Comparison of ENCODE assay signal across 10 mouse cellular contexts in genomic region chr11:17460920-17461279, GRCm38 (mm10).
DNase-seq lines count a peak whose midpoint lies in the region; ATAC-seq and TF ChIP-seq lines count a peak whose summit lies in the region.
"Had no signal": no experiment of that assay in that cellular context is flagged by ENCODE, and none has a peak within 500 bp of the region (broad histone marks: within the 10 kb centered on the region; RNA-seq: fewer than 3 reads in every experiment).

No protein-coding gene starts in this region.

- ATAC-seq in kidney, embryonic 16.5 days (ENCODE audit: low FRiP score, low TSS enrichment) = peak; percentile 60; the same call in 1 of the 2 replicates
- peak; percentile 41; the same call in 1 of the 2 replicates for ATAC-seq in heart, embryonic 16.5 days (replicated peaks; ENCODE audit: extremely low read depth, insufficient read depth, low FRiP score)
- no peak for ATAC-seq in limb, embryonic 15.5 days (ENCODE audit: insufficient number of reproducible peaks, low FRiP score, low TSS enrichment, low read depth)
- no peak for ATAC-seq in midbrain, postnatal 0 days (ENCODE audit: low FRiP score)

- H3K9me3 ChIP-seq in kidney, embryonic 16.5 days (ENCODE audit: low read length) = no peaks in the 10 kb centered on the region
- no peaks in the 10 kb centered on the region for H3K9me3 ChIP-seq in heart, embryonic 16.5 days (replicated peaks; ENCODE audit: control insufficient read depth, low read length)
- no peaks in the 10 kb centered on the region for H3K9me3 ChIP-seq in limb, embryonic 15.5 days
- no peaks in the 10 kb centered on the region for H3K9me3 ChIP-seq in midbrain, postnatal 0 days (ENCODE audit: low read length)
- H3K9me3 ChIP-seq: G1E had no signal

- no peak for TF ChIP-seq CTCF in midbrain, postnatal 0 days (IDR thresholded peaks at IDR 0.05)
- TF ChIP-seq CTCF in left cerebral cortex, adult 2 months (IDR thresholded peaks at IDR 0.05) = no peak

- H3K36me3 ChIP-seq in kidney, embryonic 16.5 days (ENCODE audit: insufficient read depth, low read length) = no peaks in the 10 kb centered on the region
- H3K36me3 ChIP-seq in heart, embryonic 16.5 days (ENCODE audit: control insufficient read depth, insufficient read depth) = no peaks in the 10 kb centered on the region
- H3K36me3 ChIP-seq in limb, embryonic 15.5 days = no peaks in the 10 kb centered on the region
- H3K36me3 ChIP-seq in midbrain, postnatal 0 days (ENCODE audit: insufficient read depth, low read length) = no peaks in the 10 kb centered on the region
- H3K36me3 ChIP-seq: G1E had no signal

- DNase-seq in kidney, adult 8-10 months = no peak
- DNase-seq in midbrain, postnatal 0 days (ENCODE audit: low spot score) = peak; percentile 72
- DNase-seq in frontal cortex, postnatal 36 days (ENCODE audit: low spot score in 2 of 2) = no peak
- DNase-seq in left cerebral cortex, adult 2 months (ENCODE audit: extremely low spot score in 1 of 2, low spot score in 2 of 2) = no peak
- DNase-seq in right cerebral cortex, postnatal 25 days = no peak

- peak overlapping the region; percentile 84 for H3K27ac ChIP-seq in kidney, embryonic 16.5 days (ENCODE audit: low read length)
- H3K27ac ChIP-seq in heart, embryonic 16.5 days (ENCODE audit: low read length) = peak overlapping the region; percentile 50
- no peak overlapping the region for H3K27ac ChIP-seq in limb, embryonic 15.5 days
- no peak overlapping the region for H3K27ac ChIP-seq in midbrain, postnatal 0 days (ENCODE audit: low read depth, low read length)
- H3K27ac ChIP-seq in left cerebral cortex, adult 2 months = no peak overlapping the region

- H3K4me3 ChIP-seq in kidney, embryonic 16.5 days (ENCODE audit: low read length) = peak overlapping the region; percentile 32
- peak overlapping the region; percentile 43 for H3K4me3 ChIP-seq in heart, embryonic 16.5 days (ENCODE audit: low read length)
- H3K4me3 ChIP-seq in limb, embryonic 15.5 days = peak overlapping the region; percentile 13
- peak overlapping the region; percentile 17 for H3K4me3 ChIP-seq in midbrain, postnatal 0 days (ENCODE audit: low read depth, low read length)
- H3K4me3 ChIP-seq in left cerebral cortex, adult 2 months = no peak overlapping the region
- H3K4me3 ChIP-seq: erythroblast, embryonic 14.5 days had no signal

- H3K4me1 ChIP-seq in kidney, embryonic 16.5 days (ENCODE audit: insufficient read depth, low read length) = peaks cover 10% of the 10 kb centered on the region
- H3K4me1 ChIP-seq in heart, embryonic 16.5 days (ENCODE audit: control insufficient read depth, insufficient read depth, low read length) = 0 out of 2 replicates have a peak, but pooled peaks cover 2% of the 10 kb centered on the region
- H3K4me1 ChIP-seq in limb, embryonic 15.5 days = peaks cover 3% of the 10 kb centered on the region; the same call in 1 of the 2 replicates
- no peaks in the 10 kb centered on the region for H3K4me1 ChIP-seq in midbrain, postnatal 0 days (ENCODE audit: insufficient read depth, low read length)

- no peaks in the 10 kb centered on the region for H3K27me3 ChIP-seq in kidney, embryonic 16.5 days (ENCODE audit: insufficient read depth, low read length)
- H3K27me3 ChIP-seq in heart, embryonic 16.5 days (ENCODE audit: control insufficient read depth, insufficient read depth, low read length) = no peaks in the 10 kb centered on the region
- H3K27me3 ChIP-seq in limb, embryonic 15.5 days = peaks cover 10% of the 10 kb centered on the region
- no peaks in the 10 kb centered on the region for H3K27me3 ChIP-seq in midbrain, postnatal 0 days (ENCODE audit: insufficient read depth, low read length)

- intact Hi-C loops in left cerebral cortex, adult 2 months (cut with DNase I) = loop anchor here (5.0 kb wide), 3 partner anchors 179 to 1561 kb away; no protein-coding TSS in a partner anchor

- peak overlapping the region; percentile 53 for H3K4me2 ChIP-seq in kidney, embryonic 16.5 days (replicated peaks; ENCODE audit: low read depth, low read length)
- H3K4me2 ChIP-seq in heart, embryonic 16.5 days (ENCODE audit: low read depth, low read length) = peak overlapping the region; percentile 67
- peak overlapping the region; percentile 34 for H3K4me2 ChIP-seq in limb, embryonic 15.5 days
- peak overlapping the region; percentile 44 for H3K4me2 ChIP-seq in midbrain, postnatal 0 days (ENCODE audit: low read depth, low read length, poor library complexity, severe bottlenecking)

- 5% methylated on average over 13 of the region's 13 CpGs for WGBS in kidney, embryonic 16.5 days
- WGBS in heart, embryonic 16.5 days = 8% methylated on average over 13 of the region's 13 CpGs
- WGBS in limb, embryonic 15.5 days = 13% methylated on average over 13 of the region's 13 CpGs
- 4% methylated on average over 13 of the region's 13 CpGs for WGBS in midbrain, postnatal 0 days

- peak overlapping the region; percentile 22; the same call in 1 of the 2 replicates for H3K9ac ChIP-seq in kidney, embryonic 16.5 days (replicated peaks; ENCODE audit: low read length)
- peak overlapping the region; percentile 52 for H3K9ac ChIP-seq in heart, embryonic 16.5 days (ENCODE audit: low read length)
- no peak overlapping the region for H3K9ac ChIP-seq in limb, embryonic 15.5 days
- H3K9ac ChIP-seq in midbrain, postnatal 0 days (replicated peaks; ENCODE audit: low read length, poor library complexity, severe bottlenecking) = 0 out of 2 replicates have a peak overlapping the region, but pooled peaks have one; percentile 8

Comparison
In these comparisons a context has a peak if more than half of its experiments do, and no peak if none do; other contexts are left out.
1. ATAC-seq: peak in kidney, embryonic 16.5 days (single experiment) and heart, embryonic 16.5 days (single experiment); none in limb, embryonic 15.5 days (single experiment) and midbrain, postnatal 0 days (single experiment).
2. H3K27ac ChIP-seq: peak in kidney, embryonic 16.5 days (single experiment) and heart, embryonic 16.5 days (single experiment); none in limb, embryonic 15.5 days (single experiment), midbrain, postnatal 0 days (single experiment) and left cerebral cortex, adult 2 months (single experiment).
3. Peak in every context shown above with its lines, with median percentiles within 50 percentile points of each other: H3K4me2 ChIP-seq.